Mouse (Mus musculus): ENCODE results near the gene Zdhhc5. TPM values are rescaled to one million over a fixed set of nuclear protein-coding genes. Genes with fewer than 3 reads are reported as not detected.

The Zdhhc5 gene
- total and polyA plus RNA-seq, 2 experiments from 2014 or later, result 13.1 to 27.5 TPM

- no peak for TF ChIP-seq CTCF (IDR thresholded peaks at IDR 0.05; ENCODE audit: low read depth)
- H3K27ac ChIP-seq (ENCODE audit: low read depth, low read length), result no peak overlapping the region
These were observed 11.7 kb upstream of the Zdhhc5 start for GRCm38 (mm10) chr2:84726716-84727115.

GRCm38 (mm10) chr2:84725770-84726169 is 10.8 kb upstream of the Zdhhc5 start:
- WGBS, result 95% methylated on average over 10 of the region's 10 CpGs
- Histone ChIP-seq H3K4me2 (ENCODE audit: low read depth) (no peak overlapping the region), H3K27ac (ENCODE audit: low read depth, low read length) (no peak overlapping the region), H3K9me3 (ENCODE audit: low read length) (no peaks in the 10 kb centered on the region), H3K4me3 (ENCODE audit: low read depth, low read length) (no peak overlapping the region), H3K27me3 (ENCODE audit: insufficient read depth, low read length) (no peaks in the 10 kb centered on the region), H3K36me3 (ENCODE audit: insufficient read depth) (peaks cover 19% of the 10 kb centered on the region), H3K4me1 (ENCODE audit: insufficient read depth) (peaks cover 9% of the 10 kb centered on the region; the same call in 1 of the 2 replicates), H3K9ac (no peak overlapping the region)
- ATAC-seq (no peak), DNase-seq (no peak)
- no peak for TF ChIP-seq CTCF (IDR thresholded peaks at IDR 0.05; ENCODE audit: low read depth)

More at GRCm38 (mm10) chr2:84726716-84727115, 11.7 kb upstream of the Zdhhc5 start:
- ATAC-seq, result no peak
- DNase-seq, result no peak
- Histone ChIP-seq H3K4me3 (ENCODE audit: low read depth, low read length) (peak overlapping the region; percentile 51), H3K36me3 (ENCODE audit: insufficient read depth) (peaks cover 12% of the 10 kb centered on the region), H3K4me2 (ENCODE audit: low read depth) (peak overlapping the region; percentile 87), H3K4me1 (ENCODE audit: insufficient read depth) (peaks cover 9% of the 10 kb centered on the region; the same call in 1 of the 2 replicates), H3K9me3 (ENCODE audit: low read length) (no peaks in the 10 kb centered on the region), H3K9ac (peak overlapping the region; percentile 66), H3K27me3 (ENCODE audit: insufficient read depth, low read length) (no peaks in the 10 kb centered on the region)
- WGBS, result 3% methylated on average over 9 of the region's 9 CpGs

GRCm38 (mm10) chr2:84723856-84724255 is 8.9 kb upstream of the Zdhhc5 start:
- DNase-seq (no peak), ATAC-seq (no peak)
- H3K27ac ChIP-seq (ENCODE audit: low read depth, low read length), result no peak overlapping the region
- H3K4me2 ChIP-seq (ENCODE audit: low read depth), result no peak overlapping the region
- no peaks in the 10 kb centered on the region for H3K9me3 ChIP-seq (ENCODE audit: low read length)
- H3K4me1 ChIP-seq (ENCODE audit: insufficient read depth), result peaks cover 9% of the 10 kb centered on the region; the same call in 1 of the 2 replicates
- WGBS, result 95% methylated on average over 14 of the region's 14 CpGs
- TF ChIP-seq CTCF (IDR thresholded peaks at IDR 0.05; ENCODE audit: low read depth), result no peak
- H3K4me3 ChIP-seq (ENCODE audit: low read depth, low read length), result no peak overlapping the region
- H3K9ac ChIP-seq, result no peak overlapping the region
- peaks cover 19% of the 10 kb centered on the region for H3K36me3 ChIP-seq (ENCODE audit: insufficient read depth)
- H3K27me3 ChIP-seq (ENCODE audit: insufficient read depth, low read length), result no peaks in the 10 kb centered on the region

GRCm38 (mm10) chr2:84721182-84721581 is 6.2 kb upstream of the Zdhhc5 start:
- H3K27me3 ChIP-seq (ENCODE audit: insufficient read depth, low read length), result no peaks in the 10 kb centered on the region
- DNase-seq (no peak), ATAC-seq (no peak)
- no peak overlapping the region for H3K27ac ChIP-seq (ENCODE audit: low read depth, low read length)
- WGBS, result 93% methylated on average over 3 of the region's 3 CpGs
- 0 out of 2 replicates have a peak, but pooled peaks cover 4% of the 10 kb centered on the region for H3K4me1 ChIP-seq (ENCODE audit: insufficient read depth)
- no peak overlapping the region for H3K4me2 ChIP-seq (ENCODE audit: low read depth)
- TF ChIP-seq CTCF (IDR thresholded peaks at IDR 0.05; ENCODE audit: low read depth), result no peak
- H3K4me3 ChIP-seq (ENCODE audit: low read depth, low read length), result no peak overlapping the region
- no peaks in the 10 kb centered on the region for H3K9me3 ChIP-seq (ENCODE audit: low read length)
- H3K36me3 ChIP-seq (ENCODE audit: insufficient read depth), result peaks cover 19% of the 10 kb centered on the region
- no peak overlapping the region for H3K9ac ChIP-seq

GRCm38 (mm10) chr2:84720718-84721117 is 5.7 kb upstream of the Zdhhc5 start:
- Histone ChIP-seq H3K36me3 (ENCODE audit: insufficient read depth) (peaks cover 19% of the 10 kb centered on the region), H3K9ac (no peak overlapping the region), H3K27ac (ENCODE audit: low read depth, low read length) (no peak overlapping the region), H3K4me2 (ENCODE audit: low read depth) (no peak overlapping the region), H3K4me1 (ENCODE audit: insufficient read depth) (no peaks in the 10 kb centered on the region), H3K4me3 (ENCODE audit: low read depth, low read length) (no peak overlapping the region), H3K9me3 (ENCODE audit: low read length) (no peaks in the 10 kb centered on the region), H3K27me3 (ENCODE audit: insufficient read depth, low read length) (no peaks in the 10 kb centered on the region)
- 95% methylated on average over 2 of the region's 2 CpGs for WGBS
- no peak for TF ChIP-seq CTCF (IDR thresholded peaks at IDR 0.05; ENCODE audit: low read depth)
- no peak for ATAC-seq
- no peak for DNase-seq

GRCm38 (mm10) chr2:84717357-84717756 is 2.4 kb upstream of the Zdhhc5 start:
- H3K27me3 ChIP-seq (ENCODE audit: insufficient read depth, low read length), result no peaks in the 10 kb centered on the region
- no peak overlapping the region for H3K27ac ChIP-seq (ENCODE audit: low read depth, low read length)
- no peaks in the 10 kb centered on the region for H3K9me3 ChIP-seq (ENCODE audit: low read length)
- H3K4me3 ChIP-seq (ENCODE audit: low read depth, low read length), result no peak overlapping the region
- H3K36me3 ChIP-seq (ENCODE audit: insufficient read depth), result peaks cover 9% of the 10 kb centered on the region; the same call in 1 of the 2 replicates
- no peak overlapping the region for H3K9ac ChIP-seq
- TF ChIP-seq CTCF (IDR thresholded peaks at IDR 0.05; ENCODE audit: low read depth), result no peak
- DNase-seq, result no peak
- H3K4me1 ChIP-seq (ENCODE audit: insufficient read depth), result peaks cover 6% of the 10 kb centered on the region; the same call in 1 of the 2 replicates
- no peak for ATAC-seq
- 94% methylated on average over 4 of the region's 4 CpGs for WGBS
- no peak overlapping the region for H3K4me2 ChIP-seq (ENCODE audit: low read depth)

GRCm38 (mm10) chr2:84716423-84717355 is 1.7 kb upstream of the Zdhhc5 start:
- peak overlapping the region; percentile 69 for H3K4me2 ChIP-seq (ENCODE audit: low read depth)
- peaks cover 7% of the 10 kb centered on the region; the same call in 1 of the 2 replicates for H3K36me3 ChIP-seq (ENCODE audit: insufficient read depth)
- peak overlapping the region; percentile 94 for H3K4me3 ChIP-seq (ENCODE audit: low read depth, low read length)
- no peak for ATAC-seq
- H3K27ac ChIP-seq (ENCODE audit: low read depth, low read length), result no peak overlapping the region
- no peak for TF ChIP-seq CTCF (IDR thresholded peaks at IDR 0.05; ENCODE audit: low read depth)
- 36% methylated on average over 9 of the region's 9 CpGs for WGBS
- no peak for DNase-seq
- H3K27me3 ChIP-seq (ENCODE audit: insufficient read depth, low read length), result no peaks in the 10 kb centered on the region
- peak overlapping the region; percentile 59; the same call in 1 of the 2 replicates for H3K9ac ChIP-seq
- H3K4me1 ChIP-seq (ENCODE audit: insufficient read depth), result peaks cover 6% of the 10 kb centered on the region; the same call in 1 of the 2 replicates
- H3K9me3 ChIP-seq (ENCODE audit: low read length), result no peaks in the 10 kb centered on the region
